Comparison of ENCODE assay signal across 15 mouse cellular contexts in the genomic region with DNA sequence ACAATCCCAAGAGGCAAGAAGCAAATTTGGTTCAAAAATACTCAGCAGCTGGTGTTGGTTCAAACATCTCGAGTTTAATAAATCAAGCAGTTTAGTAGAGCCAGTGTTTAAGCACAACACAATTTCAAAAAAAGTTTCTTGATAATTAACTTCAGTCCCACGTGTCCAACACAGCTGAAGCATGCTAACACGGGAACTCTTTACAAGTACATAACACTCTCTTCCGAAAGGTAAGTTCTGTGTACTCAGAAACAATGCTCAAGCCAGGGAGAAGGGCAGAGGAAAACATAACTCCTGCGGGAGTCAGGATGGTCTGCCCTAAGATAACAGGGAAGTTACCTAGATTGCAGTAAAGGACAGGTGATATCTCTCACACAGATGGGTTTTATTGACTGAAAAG.
"Had no signal": no experiment of that assay in that cellular context is flagged by ENCODE, and none has a peak within 500 bp of the region (broad histone marks: within the 10 kb centered on the region; RNA-seq: fewer than 3 reads in every experiment).

No protein-coding gene starts in this region.

- H3K27ac ChIP-seq: neural tube, embryonic 15.5 days; stomach, embryonic 15.5 days; stomach, postnatal 0 days had no signal

- H3K9ac ChIP-seq: neural tube, embryonic 15.5 days; stomach, embryonic 15.5 days had no signal

- H3K4me2 ChIP-seq: neural tube, embryonic 15.5 days; stomach, embryonic 15.5 days had no signal

- H3K27me3 ChIP-seq: neural tube, embryonic 15.5 days; stomach, embryonic 15.5 days had no signal

- H3K36me3 ChIP-seq: neural tube, embryonic 15.5 days; stomach, embryonic 15.5 days had no signal

- H3K9me3 ChIP-seq: neural tube, embryonic 15.5 days; stomach, embryonic 15.5 days had no signal

- H3K4me3 ChIP-seq: neural tube, embryonic 15.5 days; stomach, embryonic 15.5 days had no signal

- DNase-seq: retina, postnatal 1 day; right cerebral cortex, adult 18-20 months; right cerebral cortex, postnatal 14 days; right cerebral cortex, postnatal 25 days; right cerebral cortex, postnatal 4 days; spleen, adult 18-20 months; thymus, adult 18-20 months; thymus, adult 2 months; thymus, postnatal 14 days; thymus, postnatal 25 days; thymus, postnatal 36 days; thymus, postnatal 4 days had no signal
